Mouse (Mus musculus) MEL (cell line): Measurements from ENCODE around the gene Lrpprc.
"Not testable (repeated sequence)": the region's sequence is repeated elsewhere in the genome, so short reads cannot be mapped to it uniquely, and the experiment has no call there.

Experiments
- CTCF ChIP-seq, 3 experiments: IDR thresholded peaks in 2 of 3; conservative IDR thresholded peaks in 1 of 3; 2 replicates each; pipeline ENCODE4 v1.5.1; 2011 to 2012; ENCODE audit warnings: low read length in 3 of 3, low read depth in 2 of 3, mild to moderate bottlenecking in 2 of 3, improper control_type of control experiment in 1 of 3, inconsistent platforms in 1 of 3, mixed read lengths in 1 of 3, moderate library complexity in 1 of 3; ENCODE audit not compliant: control insufficient read depth in 1 of 3, insufficient read depth in 1 of 3, poor library complexity in 1 of 3, severe bottlenecking in 1 of 3
- GATA1 ChIP-seq: IDR thresholded peaks from 2 replicates; pipeline ENCODE4 v1.6.1; 2011; ENCODE audit warnings: low read depth, low read length, improper control_type of control experiment
- MAZ ChIP-seq: IDR thresholded peaks from 2 replicates; pipeline ENCODE4 v1.6.1; 2012; ENCODE audit warnings: low read depth, mild to moderate bottlenecking, inconsistent platforms, low read length, improper control_type of control experiment
- NELFE ChIP-seq: IDR thresholded peaks from 2 replicates; pipeline ENCODE4 v1.6.1; 2011; ENCODE audit warnings: low read depth, low read length, improper control_type of control experiment
- POLR2A ChIP-seq, 2 experiments: IDR thresholded peaks; 2 replicates each; pipeline ENCODE4 v1.6.1; 2011 to 2012; ENCODE audit warnings: low read length in 2 of 2, mild to moderate bottlenecking in 2 of 2, control low read depth in 1 of 2, improper control_type of control experiment in 1 of 2, low read depth in 1 of 2, moderate library complexity in 1 of 2; ENCODE audit not compliant: control insufficient read depth in 1 of 2, insufficient read depth in 1 of 2, poor library complexity in 1 of 2
- SIN3A ChIP-seq: IDR thresholded peaks from 2 replicates; pipeline ENCODE4 v1.6.1; 2012; ENCODE audit warnings: low read length, improper control_type of control experiment, inconsistent platforms

GRCm38 (mm10) chr17:84814192-84814591, 23.6 kb upstream of the Lrpprc start:
- TF ChIP-seq GATA1; POLR2A (IDR thresholded peaks at IDR 0.05; ENCODE audit: control insufficient read depth in 1 of 2, insufficient read depth in 1 of 2, low read depth in 1 of 2, low read length in 2 of 2, poor library complexity in 1 of 2); SIN3A; CTCF (IDR thresholded peaks at IDR 0.05 in 2 of 3, conservative IDR thresholded peaks at IDR 0.05 in 1 of 3; ENCODE audit: control insufficient read depth in 1 of 3, insufficient read depth in 1 of 3, low read depth in 2 of 3, low read length in 3 of 3, poor library complexity in 1 of 3, severe bottlenecking in 1 of 3); NELFE; MAZ: not testable (repeated sequence)
